Mouse (Mus musculus) layer of hippocampus, postnatal 36 days (tissue): ENCODE results near the gene Pole2. TPM values are rescaled to one million over a fixed set of nuclear protein-coding genes. Genes with fewer than 3 reads are reported as not detected.

Experiments used
- DNase-seq, 2 experiments: peaks; one replicate each; pipeline ENCODE4 v3.0.0; 2022
- total RNA-seq, 2 experiments: library from RNA; stranded (reverse); gene quantifications; 2 replicates each; pipeline ENCODE4 v1.2.3; 2021

Gene Pole2
- total RNA-seq, 2 experiments from 2014 or later: 0.75 to 0.99 TPM

DNA sequence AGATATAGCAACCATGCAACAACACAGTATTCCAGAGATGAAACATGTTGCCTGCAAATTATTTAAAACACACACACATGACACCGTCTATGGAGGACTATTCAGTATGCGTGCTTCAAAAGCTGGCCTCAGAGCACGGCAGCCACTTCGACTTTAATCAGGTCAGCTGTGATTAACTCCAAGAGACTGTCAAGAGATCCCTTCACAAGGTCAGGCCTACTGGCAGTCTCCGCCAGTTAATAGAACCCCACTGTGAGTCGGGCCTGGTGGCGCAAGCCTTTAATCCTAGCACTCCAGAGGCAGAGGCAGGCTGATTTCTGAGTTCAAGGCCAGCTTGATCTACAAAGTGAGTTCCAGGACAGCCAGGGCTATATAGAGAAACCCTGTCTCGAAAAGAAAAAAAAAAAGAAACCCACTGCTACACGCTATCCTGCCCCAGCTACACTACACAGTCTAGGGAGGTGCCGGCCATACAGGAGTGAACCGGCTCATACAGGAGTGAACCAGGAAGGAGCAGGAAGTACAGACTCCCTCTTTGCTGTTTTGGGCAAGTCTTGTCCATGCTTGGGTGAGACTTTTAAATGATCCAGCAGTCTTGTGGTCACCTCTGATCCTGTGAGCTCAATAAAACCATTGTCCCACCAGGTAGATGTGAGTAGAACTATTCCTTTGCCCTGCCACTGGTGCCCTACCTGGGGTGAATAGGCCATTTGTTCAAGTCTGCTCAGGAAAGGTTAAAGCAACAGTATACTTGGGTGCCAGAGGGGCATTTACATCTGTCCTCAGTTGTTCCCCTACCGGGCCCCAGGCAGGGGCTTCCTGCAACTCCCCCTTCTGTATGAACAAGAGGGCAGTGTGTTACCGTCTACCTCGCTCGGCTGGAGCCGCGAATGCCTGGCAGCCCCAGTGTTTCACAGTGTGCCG lies 17.7 kb downstream of the Pole2 start:
- no peak for DNase-seq

DNA sequence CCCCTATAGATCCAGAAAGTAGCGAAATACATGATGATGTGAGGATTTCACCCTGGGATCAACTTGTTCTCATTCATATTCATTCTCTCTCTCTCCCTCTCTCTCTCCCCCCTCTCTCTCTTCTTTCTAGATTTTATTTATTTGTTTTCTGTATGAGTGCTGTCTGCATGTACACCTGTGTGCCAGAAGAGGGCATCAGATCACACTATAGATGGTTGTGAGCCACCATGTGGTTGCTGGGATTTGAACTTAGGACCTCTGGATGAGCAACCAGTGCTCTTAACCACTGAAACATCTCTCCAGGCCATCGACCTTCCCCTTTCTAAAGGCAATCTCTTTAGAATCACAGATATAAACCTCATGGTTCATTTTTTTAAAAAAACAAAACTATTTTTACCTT lies 19.5 kb downstream of the Pole2 start:
- DNase-seq: no peak

DNA sequence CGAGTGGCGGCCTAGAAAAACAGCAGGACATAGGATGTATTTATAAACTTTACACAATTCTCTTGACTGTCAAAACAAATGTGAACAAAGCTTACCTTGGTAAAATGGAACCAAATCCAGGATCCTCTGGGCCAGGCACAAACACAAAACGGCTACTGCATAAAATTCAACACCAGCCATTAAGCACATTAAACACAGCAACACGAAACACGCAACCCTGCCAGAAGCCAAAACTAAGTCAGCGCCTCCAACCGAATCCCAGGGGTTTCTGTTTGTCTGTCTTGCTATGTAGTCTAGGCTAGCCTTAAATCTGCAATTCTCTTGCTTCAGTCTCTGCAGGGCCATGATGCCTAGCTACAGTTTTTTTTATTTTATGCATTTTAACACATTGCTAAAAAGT lies 20.1 kb downstream of the Pole2 start:
- no peak for DNase-seq

DNA sequence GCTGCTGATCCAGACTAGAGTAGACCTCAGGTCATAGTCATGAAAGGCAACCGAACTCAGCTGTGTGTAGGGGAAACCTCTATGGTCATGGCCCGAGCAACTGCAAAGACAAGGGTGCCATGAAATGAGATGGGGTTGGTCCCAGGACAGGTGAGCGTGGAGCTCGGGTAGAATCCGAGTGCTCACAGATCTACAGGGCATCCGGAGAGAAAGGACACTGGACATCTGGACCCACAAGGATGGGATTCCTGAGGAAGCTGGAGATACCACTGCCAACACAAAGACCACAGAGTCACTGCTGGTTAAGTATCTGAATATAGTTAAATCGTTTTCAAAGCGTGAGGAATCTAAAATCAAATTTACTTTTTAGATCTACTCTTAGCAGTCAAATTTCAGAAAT lies 20.6 kb downstream of the Pole2 start:
- no peak for DNase-seq

DNA sequence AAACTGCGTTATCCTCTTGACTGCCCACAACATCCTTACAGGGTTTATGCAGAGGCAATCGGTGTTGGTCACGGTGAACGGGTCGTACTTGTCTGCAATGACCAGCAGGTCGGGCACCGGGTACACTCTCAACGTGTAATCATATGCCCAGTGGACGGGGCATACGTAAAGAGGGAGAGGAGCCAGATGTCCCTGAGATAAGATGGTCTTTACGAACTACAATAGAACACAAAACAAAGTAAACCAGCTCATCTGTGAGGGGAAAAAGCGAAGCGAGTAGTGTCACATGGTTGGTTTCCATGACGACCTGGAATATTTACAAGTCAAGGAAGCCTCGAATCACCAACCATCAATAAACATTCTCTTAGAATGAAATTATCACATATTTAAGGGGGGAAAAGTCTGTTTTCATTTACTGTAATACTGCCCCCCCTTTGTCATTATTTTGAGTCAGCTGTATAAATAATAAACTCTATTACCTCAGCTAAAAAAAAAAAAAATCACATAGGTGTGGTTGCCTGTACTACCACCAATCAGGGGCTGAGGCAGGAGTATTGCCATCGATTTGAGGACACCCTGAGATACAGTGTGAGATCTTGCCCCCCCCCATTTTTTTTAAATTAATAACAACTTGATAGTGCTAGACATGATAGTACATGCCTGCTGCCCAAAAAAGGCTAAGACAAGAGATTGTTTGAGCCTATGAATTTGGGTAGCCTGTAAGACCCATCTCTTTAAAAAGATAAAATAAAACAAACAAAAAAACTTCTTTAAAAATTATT lies 23.8 kb downstream of the Pole2 start, which contains the start of gene Gm49384:
Gene Gm49384 (minus strand): TSS at position 216 of the 782 bp plus-strand sequence.
- no peak for DNase-seq

DNA sequence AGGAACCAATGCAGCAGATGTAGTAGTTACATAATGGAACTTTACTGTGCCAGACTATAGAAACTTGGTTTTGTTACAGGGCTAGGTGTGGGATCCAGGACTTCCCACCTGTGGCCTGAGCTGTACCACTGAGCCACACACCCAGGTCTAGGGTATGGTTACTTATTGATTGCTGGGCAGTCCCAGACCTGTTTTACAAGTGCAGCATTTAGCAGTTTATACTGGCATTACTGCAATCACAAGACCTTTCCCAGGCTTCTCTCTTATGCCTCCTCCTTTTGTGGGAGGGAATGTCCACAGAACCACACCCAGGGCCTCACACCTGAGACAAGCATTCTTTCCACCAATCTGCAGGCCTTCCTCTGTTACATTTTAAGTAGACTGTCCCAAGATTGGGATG lies 29.0 kb downstream of the Pole2 start:
- DNase-seq: no peak

DNA sequence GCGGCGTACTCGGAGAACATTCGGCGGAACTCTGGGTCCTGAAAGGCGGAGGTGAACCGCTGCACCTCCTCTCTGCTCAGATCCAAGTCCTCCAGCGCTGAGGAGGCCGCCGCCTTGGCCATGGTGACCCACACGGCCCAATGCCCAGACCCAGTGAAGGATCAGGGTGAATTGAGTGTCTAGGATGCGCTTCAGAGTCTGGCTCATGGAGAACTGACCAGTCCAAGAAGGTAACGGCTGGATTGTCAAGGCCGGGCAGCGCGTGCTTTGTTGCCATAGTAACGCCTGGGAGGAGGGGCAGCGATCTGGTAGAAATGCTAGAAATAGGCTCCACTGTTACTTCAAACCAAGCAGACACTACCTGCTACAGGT lies 29.8 kb downstream of the Pole2 start, which contains the start of gene Dnaaf2:
Gene Dnaaf2 (minus strand): TSS at position 266 of the 372 bp plus-strand sequence.
- peak; percentile 61 to 70 for DNase-seq

DNA sequence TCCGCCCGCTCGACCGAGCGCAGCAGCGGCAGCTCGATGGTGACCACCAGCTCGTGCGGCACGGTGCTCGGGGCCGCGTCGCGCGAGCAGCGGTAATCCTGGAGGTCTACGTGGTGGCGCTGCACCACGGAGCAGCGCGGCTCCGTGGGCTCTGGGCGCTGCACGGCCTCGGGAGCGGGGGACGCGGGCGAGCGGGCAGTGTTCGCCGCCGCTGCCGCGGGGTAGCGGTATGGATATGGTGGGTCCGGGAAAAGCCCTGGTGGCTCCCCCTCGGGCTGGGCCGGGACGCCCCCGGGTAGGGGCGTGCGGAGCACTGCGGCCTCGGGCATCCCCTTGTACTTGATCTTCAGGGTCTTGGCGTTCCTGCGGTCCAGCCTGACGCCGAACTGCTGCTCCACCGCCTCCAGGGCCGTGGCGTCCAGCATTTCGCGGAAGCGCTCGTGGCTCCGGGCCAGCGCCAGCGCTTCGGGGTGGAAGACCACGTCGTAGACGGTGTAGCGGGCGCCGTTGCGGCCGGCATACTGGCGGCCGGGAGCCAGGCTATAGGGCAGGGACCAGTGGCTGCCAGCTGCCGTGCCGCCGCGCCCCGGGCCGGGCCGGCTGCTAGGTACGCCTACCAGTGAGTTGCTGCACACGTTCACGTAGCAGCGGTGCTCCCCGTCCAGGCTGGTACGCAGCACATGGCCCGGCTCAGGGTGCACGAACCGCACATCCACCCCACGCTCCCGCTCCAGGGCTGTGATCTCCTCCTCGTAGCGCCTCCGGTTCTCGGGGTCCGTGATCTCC lies 30.4 kb downstream of the Pole2 start:
- peak; percentile 42 to 48 for DNase-seq

DNA sequence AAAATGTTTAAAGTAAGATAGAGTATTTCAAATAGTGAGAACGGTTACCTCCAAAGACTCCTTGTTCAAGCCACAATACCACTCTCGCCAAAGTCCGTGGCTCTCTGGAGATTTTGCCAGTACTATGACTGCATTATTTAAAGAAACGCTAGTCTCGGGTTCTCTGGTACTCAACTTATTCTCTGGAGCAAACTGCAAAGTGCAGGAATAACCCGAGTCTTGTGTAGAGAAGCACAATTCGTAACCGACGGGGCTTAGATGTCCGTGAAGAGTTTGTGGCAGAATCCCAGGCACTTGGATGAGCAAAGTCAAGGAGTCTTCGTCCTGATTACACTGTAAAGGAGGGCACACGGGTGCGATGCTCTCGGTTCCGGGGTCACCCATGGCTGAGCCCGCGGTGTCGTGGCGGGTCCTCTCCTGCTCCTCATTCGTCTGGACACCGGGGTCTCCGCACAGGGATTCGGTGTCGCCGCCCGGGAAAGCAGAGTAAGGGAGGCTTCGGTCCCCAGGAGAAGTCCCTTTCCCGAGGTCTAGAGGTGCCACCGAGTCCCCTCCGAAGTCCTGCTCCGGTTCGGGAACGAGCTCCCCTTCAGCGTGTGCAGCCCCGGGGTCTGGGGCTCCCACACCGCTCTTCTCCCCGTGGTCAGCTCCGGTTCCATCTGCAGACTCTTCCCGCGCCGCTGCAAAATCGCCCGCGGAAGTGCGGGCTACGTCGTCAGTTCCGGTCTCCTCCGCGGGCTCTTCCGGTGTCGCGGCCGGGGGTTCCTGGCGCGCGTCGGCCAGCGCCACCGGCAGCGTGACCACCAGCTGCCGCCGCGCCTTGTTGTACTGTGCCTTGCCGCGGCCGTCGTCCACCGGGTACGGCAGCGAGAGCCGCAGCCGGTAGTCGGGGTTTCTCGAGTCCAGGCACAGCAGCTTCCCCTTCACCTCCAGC lies 31.3 kb downstream of the Pole2 start, which contains the start of gene Gm49383:
Gene Gm49383 (minus strand): TSS at position 661 of the 934 bp plus-strand sequence.
- DNase-seq: peak; percentile 65 to 77

DNA sequence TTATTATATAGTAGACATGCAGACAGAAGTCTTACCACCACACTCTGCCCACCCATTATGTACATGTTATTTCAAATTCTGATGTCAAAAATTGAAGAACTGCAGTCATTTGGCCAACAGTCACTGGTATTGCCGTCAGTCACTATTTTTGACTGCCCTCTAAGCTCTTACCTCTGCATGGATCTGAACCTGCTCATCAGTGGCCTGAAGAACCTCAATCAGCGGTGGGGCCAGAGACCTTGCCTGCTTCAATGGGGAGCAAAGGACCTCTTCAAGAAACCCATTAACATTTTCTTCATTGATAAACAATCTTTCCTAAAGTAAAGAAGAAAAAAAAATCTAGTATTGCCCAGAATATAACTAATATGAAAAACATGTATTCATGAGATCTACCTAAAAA lies 35.4 kb downstream of the Pole2 start:
- no peak for DNase-seq

DNA sequence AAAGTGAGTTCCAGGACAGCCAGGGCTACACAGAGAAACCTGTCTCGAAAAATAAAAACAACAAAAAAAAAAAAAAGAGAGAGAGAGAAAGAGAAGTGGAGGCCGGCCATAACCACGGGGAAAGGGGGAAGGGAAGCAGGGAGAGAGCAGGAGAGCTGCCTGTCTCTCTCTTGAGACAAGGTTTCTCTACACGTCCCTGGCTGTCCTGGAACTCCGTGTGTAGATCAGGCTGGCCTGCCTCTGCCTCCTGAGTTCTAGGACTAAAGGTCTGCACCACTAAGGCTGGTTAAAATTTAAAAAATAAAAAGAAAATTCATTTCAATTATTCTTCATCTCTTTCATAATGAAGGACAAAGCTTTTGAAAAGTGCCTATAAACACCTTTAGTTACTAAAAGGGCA lies 36.6 kb downstream of the Pole2 start:
- no peak for DNase-seq

DNA sequence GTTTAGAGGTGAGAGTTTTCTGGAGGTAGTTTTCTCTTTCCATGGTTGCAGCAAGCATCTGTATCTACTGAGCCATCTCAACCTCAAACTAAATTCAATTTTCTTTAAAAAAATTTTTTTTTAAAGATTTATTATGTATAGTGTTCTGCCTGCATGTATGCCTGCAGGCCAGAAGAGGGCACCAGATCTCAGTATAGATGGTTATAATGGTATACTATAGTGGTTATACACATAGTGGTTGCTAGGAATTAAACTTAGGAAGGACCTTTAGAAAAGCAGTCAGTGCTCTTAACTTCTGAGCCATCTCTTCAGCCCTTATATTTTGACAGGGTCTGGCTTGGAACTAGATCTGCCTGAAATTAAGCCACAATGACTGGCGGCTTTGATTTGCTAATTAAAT lies 37.5 kb downstream of the Pole2 start:
- no peak for DNase-seq

DNA sequence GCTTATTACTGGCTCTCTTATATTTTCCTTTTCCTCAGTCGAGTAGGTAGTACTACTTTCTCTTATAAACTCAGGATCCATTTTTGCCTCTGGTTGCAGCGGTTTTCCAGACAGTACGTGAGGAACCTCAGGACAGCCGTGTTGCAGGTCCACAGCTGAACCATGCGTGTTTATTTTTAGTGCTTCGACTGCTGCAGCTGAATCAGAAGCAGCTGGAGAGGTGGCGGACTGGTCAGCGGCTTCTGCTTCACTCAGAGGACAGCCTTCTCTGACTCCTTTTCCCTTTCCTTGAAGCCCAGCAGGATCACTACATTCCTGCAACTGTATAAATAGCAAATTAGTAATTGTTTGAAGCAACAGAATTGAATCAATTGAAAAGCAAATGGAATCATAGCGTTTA lies 37.9 kb downstream of the Pole2 start:
- no peak for DNase-seq

DNA sequence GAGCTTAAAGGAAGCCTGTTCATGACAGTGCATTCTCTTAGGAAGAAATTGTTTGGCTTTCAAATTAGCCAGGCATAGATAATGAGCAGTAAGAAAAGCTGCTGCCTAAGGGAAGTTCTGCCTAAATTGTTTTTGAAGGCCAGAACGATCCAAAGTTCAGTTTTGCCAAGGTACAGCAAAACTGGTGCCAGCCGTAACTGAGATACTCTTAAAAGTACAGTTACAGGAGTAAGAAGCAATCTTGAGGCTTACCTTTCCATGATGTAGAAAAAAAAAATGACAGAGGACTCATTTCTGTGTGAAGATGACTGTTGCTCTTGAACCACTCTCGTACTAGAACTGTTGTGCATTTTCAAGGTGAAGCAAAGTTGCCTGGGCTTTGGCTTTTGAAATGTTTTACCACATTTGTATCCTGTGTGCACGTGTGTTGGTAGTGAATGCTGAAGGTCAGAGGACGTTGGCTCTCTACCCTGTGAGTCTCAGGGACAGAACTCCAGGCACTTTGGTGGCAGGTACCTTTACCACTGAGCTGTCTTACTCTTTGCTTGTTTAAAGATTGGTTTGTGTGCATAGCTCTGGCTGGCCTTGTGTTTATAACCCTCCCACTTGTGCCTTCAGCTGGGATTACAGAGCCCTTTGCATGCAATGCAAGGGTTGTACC lies 41.1 kb downstream of the Pole2 start:
- no peak for DNase-seq

DNA sequence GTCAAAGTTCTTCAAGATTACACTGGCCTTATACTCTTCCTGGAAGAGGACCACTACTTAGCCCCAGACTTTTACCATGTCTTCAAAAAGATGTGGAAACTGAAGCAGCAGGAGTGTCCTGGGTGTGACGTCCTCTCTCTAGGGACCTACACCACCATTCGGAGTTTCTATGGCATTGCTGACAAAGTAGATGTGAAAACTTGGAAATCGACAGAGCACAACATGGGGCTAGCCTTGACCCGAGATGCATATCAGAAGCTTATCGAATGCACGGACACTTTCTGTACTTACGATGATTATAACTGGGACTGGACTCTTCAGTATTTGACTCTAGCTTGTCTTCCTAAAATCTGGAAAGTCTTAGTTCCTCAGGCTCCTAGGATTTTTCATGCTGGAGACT lies 42.6 kb downstream of the Pole2 start:
- DNase-seq: no peak

DNA sequence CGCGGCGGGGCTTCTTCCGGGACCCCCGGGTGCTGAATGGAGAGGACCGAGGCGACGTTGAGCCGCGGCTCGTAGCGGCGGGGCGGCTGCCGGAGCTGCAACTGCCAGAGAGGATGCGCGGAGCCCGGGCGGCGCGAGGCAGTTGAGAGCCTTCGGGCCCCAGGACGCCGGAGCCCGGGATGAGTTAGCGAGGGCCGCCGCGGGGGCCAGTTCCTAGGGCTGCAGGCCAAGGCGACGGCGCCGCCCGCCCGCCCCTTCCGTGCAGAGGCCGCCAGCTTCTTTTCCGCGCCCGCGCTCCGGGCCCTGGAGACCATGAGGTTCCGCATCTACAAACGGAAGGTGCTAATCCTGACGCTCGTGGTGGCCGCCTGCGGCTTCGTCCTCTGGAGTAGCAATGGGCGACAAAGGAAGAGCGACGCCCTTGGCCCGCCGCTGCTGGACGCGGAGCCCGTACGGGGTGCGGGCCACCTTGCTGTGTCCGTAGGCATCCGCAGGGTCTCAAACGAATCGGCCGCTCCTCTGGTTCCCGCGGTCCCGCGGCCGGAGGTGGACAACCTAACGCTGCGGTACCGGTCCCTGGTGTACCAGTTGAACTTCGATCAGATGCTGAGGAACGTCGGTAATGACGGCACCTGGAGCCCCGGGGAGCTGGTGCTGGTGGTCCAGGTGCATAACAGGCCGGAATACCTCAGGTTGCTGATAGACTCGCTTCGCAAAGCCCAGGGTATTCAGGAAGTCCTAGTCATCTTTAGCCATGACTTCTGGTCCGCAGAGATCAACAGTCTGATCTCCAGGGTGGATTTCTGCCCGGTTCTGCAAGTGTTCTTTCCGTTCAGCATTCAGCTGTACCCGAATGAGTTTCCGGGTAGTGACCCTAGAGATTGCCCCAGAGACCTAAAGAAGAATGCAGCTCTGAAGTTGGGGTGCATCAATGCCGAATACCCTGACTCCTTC lies 43.4 kb downstream of the Pole2 start:
- peak in 1 of 2 experiments; percentile 63 for DNase-seq

DNA sequence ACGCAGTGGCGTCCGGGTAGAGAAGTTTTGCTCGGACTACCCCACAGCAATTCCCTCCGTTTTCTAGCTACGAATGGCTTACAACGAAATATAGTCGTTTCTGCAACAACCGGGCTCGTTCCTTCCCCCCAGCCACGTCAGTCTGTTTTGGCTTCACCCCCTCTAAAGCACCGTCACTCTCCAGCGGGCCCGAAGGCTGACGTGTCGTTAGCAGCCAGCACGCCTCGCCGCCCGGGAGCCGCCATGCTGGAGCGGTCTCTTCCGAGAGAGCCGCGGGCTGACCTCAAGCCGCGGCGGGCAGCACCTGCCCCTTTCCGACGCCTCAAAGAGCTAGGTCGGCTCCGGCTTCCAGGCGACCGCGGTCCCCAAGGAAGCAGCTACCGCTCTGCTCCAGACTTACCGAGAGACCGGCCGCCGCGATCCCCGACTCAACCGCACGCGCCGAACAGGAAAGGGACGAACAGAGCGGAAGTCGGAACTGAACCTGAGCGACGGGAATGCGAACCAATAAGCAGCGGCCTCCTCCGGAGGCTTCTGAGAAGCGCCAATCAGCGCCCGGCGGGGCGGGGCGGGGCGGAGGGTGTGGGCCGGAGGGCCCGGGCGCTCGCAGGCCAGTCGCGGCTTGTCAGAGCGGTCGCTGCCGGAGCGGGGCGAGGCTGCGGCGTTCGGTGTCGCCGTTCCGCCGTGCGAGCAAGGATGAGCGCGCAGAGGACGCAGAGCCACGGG lies 44.2 kb downstream of the Pole2 start, which contains the start of the genes Rpl36al and Mgat2:
Gene Rpl36al (minus strand): TSS at position 501 of the 726 bp plus-strand sequence.
Gene Mgat2 (plus strand): TSS at position 575 of the 726 bp plus-strand sequence.
- peak; percentile 98 to 99 for DNase-seq

DNA sequence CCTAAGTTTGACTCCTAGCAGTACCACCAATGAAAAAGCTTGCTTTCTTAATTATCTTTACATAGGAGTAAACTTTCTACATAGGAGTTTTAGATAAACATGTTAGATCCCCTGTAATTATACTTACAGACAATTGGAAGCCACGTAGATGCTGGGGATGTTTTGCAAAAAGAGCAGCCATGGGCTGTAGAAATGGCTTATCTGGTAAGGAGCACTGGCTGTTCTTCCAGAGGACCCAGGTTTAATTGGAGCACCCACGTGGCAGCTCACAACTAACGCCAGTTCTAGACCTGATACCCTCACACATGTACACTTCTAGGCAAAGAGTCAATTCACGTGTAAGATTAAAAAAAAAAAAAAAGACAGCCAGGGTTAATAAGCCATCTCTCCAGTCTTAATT lies 46.2 kb downstream of the Pole2 start:
- DNase-seq: no peak

DNA sequence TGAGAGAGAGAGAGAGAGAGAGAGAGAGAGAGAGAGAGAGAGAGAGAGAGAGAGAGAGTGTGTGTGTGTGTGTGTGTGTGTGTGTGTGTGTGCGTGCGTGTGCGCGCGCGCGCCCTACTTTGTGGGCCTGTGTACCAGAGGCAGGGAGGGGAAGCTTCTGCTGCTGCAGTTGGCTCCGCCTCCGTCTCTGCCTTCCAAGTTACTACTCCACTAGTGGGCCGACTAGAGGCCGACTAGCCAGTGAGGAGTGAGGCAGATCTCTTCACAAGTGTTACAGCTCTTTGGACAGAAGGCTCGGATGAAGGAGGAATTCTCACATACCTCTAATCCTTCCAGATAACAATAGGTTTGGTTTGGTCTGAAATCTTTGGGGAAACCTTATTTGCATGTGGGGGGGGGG lies 48.6 kb downstream of the Pole2 start:
- no peak for DNase-seq
